Mouse (Mus musculus) limb, embryonic 14.5 days (tissue): ENCODE data around the gene Ptpn22. TPM values are rescaled to one million over a fixed set of nuclear protein-coding genes. Genes with fewer than 3 reads are reported as not detected.
"Not testable (repeated sequence)": the region's sequence is repeated elsewhere in the genome, so short reads cannot be mapped to it uniquely, and the experiment has no call there.

ENCODE experiments used
- ATAC-seq: fragments of 200-750 bp; cut with Nextera tagmentation; 2 replicates; pipeline ENCODE4 v1.8.0; 2017; ENCODE audit warnings: low read depth, moderate number of reproducible peaks, moderate TSS enrichment; ENCODE audit not compliant: low FRiP score
- DNase-seq: peaks from one replicate; pipeline ENCODE4 v3.0.0-alpha.2; 2015; ENCODE audit warnings: low spot score
- H3K27ac ChIP-seq: fragments of 300-500 bp; sonication (generic); replicated peaks from 2 replicates; pipeline ENCODE4 v1.5.1; 2014; ENCODE audit warnings: low read depth, mild to moderate bottlenecking, low read length, moderate library complexity, mixed read lengths
- H3K27me3 ChIP-seq: fragments of 300-500 bp; sonication (generic); 2 replicates; pipeline ENCODE4 v1.6.1; 2014; ENCODE audit warnings: low read length, mixed read lengths; ENCODE audit not compliant: control insufficient read depth, insufficient read depth
- H3K36me3 ChIP-seq: fragments of 300-500 bp; sonication (generic); 2 replicates; pipeline ENCODE4 v1.6.1; 2014; ENCODE audit warnings: mild to moderate bottlenecking, low read length, moderate library complexity, mixed read lengths; ENCODE audit not compliant: control insufficient read depth, insufficient read depth
- H3K4me1 ChIP-seq: fragments of 300-500 bp; sonication (generic); 2 replicates; pipeline ENCODE4 v1.6.1; 2014; ENCODE audit warnings: antibody characterized with exemption, low read length, mixed read lengths; ENCODE audit not compliant: control insufficient read depth, insufficient read depth
- H3K4me2 ChIP-seq: fragments of 300-500 bp; sonication (generic); replicated peaks from 2 replicates; pipeline ENCODE4 v1.6.1; 2014; ENCODE audit warnings: low read depth, mild to moderate bottlenecking, low read length, moderate library complexity; ENCODE audit not compliant: severe bottlenecking
- H3K4me3 ChIP-seq: fragments of 300-500 bp; sonication (generic); replicated peaks from 2 replicates; pipeline ENCODE4 v1.5.1; 2014; ENCODE audit warnings: low read length
- H3K9ac ChIP-seq: fragments of 300-500 bp; sonication (generic); 2 replicates; pipeline ENCODE4 v1.6.1; 2014; ENCODE audit warnings: mild to moderate bottlenecking, low read depth, low read length, moderate library complexity; ENCODE audit not compliant: severe bottlenecking
- H3K9me3 ChIP-seq: fragments of 300-500 bp; sonication (generic); 2 replicates; pipeline ENCODE4 v1.6.1; 2016; ENCODE audit warnings: low read length; ENCODE audit not compliant: control insufficient read depth
- POLR2A ChIP-seq: fragments of 200-500 bp; IDR thresholded peaks from 2 replicates; pipeline ENCODE4 v1.8.0; 2012; ENCODE audit warnings: inconsistent platforms, mild to moderate bottlenecking, moderate library complexity, borderline replicate concordance; ENCODE audit not compliant: insufficient read depth, insufficient read length; ENCODE audit errors: extremely low read depth
- WGBS: fragments of 180-500 bp; shearing (Covaris S2); extraction: QIAGEN DNeasy Blood & Tissue Kit; methylation state at CpG from one replicate; pipeline ENCODE4 v1.1.7; 2014; 5-methylcytosine and 5-hydroxymethylcytosine counted together
- polyA plus RNA-seq, 2 experiments: library from polyadenylated mRNA; depleted of rRNA in 1 of 2; stranded (reverse) in 1 of 2; unstranded in 1 of 2; fragments of >200 nt; fragmentation: Nextera tagmentation in 1 of 2; extraction: Ambion mirVana in 1 of 2; gene quantifications; 2 replicates each; pipeline versions ENCODE4 v1.2.1 to v1.2.3; 2012 to 2014

The Ptpn22 gene
- 0.47 and 0.99 TPM in 2 replicates for polyA plus RNA-seq (2012; rRNA removed)
- polyA plus RNA-seq (2014; fragmentation: Nextera tagmentation; extraction: Ambion mirVana) = 0.94 and 1.1 TPM in 2 replicates

GRCm38 (mm10) chr3:103858881-103859801 is at the start of gene Ptpn22:
TSS of gene Ptpn22 (plus strand) at chr3:103859795.
- 75% methylated on average over 12 of the region's 12 CpGs for WGBS
- ATAC-seq = no peak

GRCm38 (mm10) chr3:103809799-103810150 is 49.8 kb upstream of the Ptpn22 start:
- H3K27ac ChIP-seq = peak overlapping the region; percentile 79
- peak overlapping the region; percentile 84 for H3K4me3 ChIP-seq
- H3K36me3 ChIP-seq = peaks cover 38% of the 10 kb centered on the region
- peaks cover 7% of the 10 kb centered on the region for H3K4me1 ChIP-seq
- peak overlapping the region; percentile 78 for H3K9ac ChIP-seq
- peak overlapping the region; percentile 75 for H3K4me2 ChIP-seq
- ATAC-seq (peak; percentile 31), DNase-seq (no peak)
- no peak for TF ChIP-seq POLR2A
- H3K27me3 ChIP-seq = no peaks in the 10 kb centered on the region
- WGBS = under 1% methylated on average over 14 of the region's 14 CpGs
- no peaks in the 10 kb centered on the region for H3K9me3 ChIP-seq

More at GRCm38 (mm10) chr3:103858881-103859801, at the start of gene Ptpn22:
- TF ChIP-seq POLR2A = no peak
- H3K27me3 ChIP-seq = no peaks in the 10 kb centered on the region
- H3K27ac ChIP-seq = no peak within 1 kb of the TSS
- 0 out of 2 replicates have a peak, but pooled peaks cover 2% of the 10 kb centered on the region for H3K4me1 ChIP-seq
- no peak within 1 kb of the TSS for H3K9ac ChIP-seq
- no peak within 1 kb of the TSS for H3K4me2 ChIP-seq
- no peak within 1 kb of the TSS for H3K4me3 ChIP-seq
- H3K36me3 ChIP-seq = no peaks in the 10 kb centered on the region
- no peaks in the 10 kb centered on the region for H3K9me3 ChIP-seq
- DNase-seq = no peak

GRCm38 (mm10) chr3:103810967-103811366 is 48.6 kb upstream of the Ptpn22 start:
- H3K27ac ChIP-seq = no peak overlapping the region
- H3K9me3 ChIP-seq = no peaks in the 10 kb centered on the region
- no peaks in the 10 kb centered on the region for H3K27me3 ChIP-seq
- ATAC-seq = no peak
- peaks cover 37% of the 10 kb centered on the region for H3K36me3 ChIP-seq
- WGBS = 90% methylated on average over 6 of the region's 6 CpGs
- no peak overlapping the region for H3K9ac ChIP-seq
- H3K4me2 ChIP-seq = no peak overlapping the region
- DNase-seq = no peak
- H3K4me3 ChIP-seq = no peak overlapping the region
- peaks cover 7% of the 10 kb centered on the region for H3K4me1 ChIP-seq
- no peak for TF ChIP-seq POLR2A

- Histone ChIP-seq H3K36me3 (peaks cover 4% of the 10 kb centered on the region; the same call in 1 of the 2 replicates), H3K4me2 (no peak overlapping the region), H3K4me3 (no peak overlapping the region), H3K27me3 (no peaks in the 10 kb centered on the region), H3K4me1 (no peaks in the 10 kb centered on the region), H3K9ac (no peak overlapping the region), H3K9me3 (no peaks in the 10 kb centered on the region), H3K27ac (no peak overlapping the region)
- ATAC-seq = no peak
- no peak for TF ChIP-seq POLR2A
- DNase-seq = no peak
Measured at GRCm38 (mm10) chr3:103827548-103827947, 32.0 kb upstream of the Ptpn22 start.

- no peaks in the 10 kb centered on the region for H3K9me3 ChIP-seq
- H3K4me2 ChIP-seq = no peak overlapping the region
- no peak for TF ChIP-seq POLR2A
- H3K9ac ChIP-seq = no peak overlapping the region
- DNase-seq = no peak
- WGBS = 90% methylated on average over 3 of the region's 3 CpGs
- no peaks in the 10 kb centered on the region for H3K27me3 ChIP-seq
- H3K4me3 ChIP-seq = no peak overlapping the region
- no peak overlapping the region for H3K27ac ChIP-seq
- no peak for ATAC-seq
- no peaks in the 10 kb centered on the region for H3K4me1 ChIP-seq
- no peaks in the 10 kb centered on the region for H3K36me3 ChIP-seq
Measured at GRCm38 (mm10) chr3:103829036-103829435, 30.6 kb upstream of the Ptpn22 start.

- H3K4me3 ChIP-seq, H3K27me3 ChIP-seq, ATAC-seq, H3K9me3 ChIP-seq, H3K27ac ChIP-seq, H3K9ac ChIP-seq, H3K4me2 ChIP-seq, H3K36me3 ChIP-seq, H3K4me1 ChIP-seq: not testable (repeated sequence)
- 43% methylated on average over 1 of the region's 1 CpGs for WGBS
- DNase-seq = peak; percentile 25
Measured at GRCm38 (mm10) chr3:103830681-103831080, 28.9 kb upstream of the Ptpn22 start.
